Mouse (Mus musculus): Measurements from ENCODE around the gene Dnttip2.
"Not testable (repeated sequence)": the region's sequence is repeated elsewhere in the genome, so short reads cannot be mapped to it uniquely, and the experiment has no call there.

Dnttip2 gene

DNA sequence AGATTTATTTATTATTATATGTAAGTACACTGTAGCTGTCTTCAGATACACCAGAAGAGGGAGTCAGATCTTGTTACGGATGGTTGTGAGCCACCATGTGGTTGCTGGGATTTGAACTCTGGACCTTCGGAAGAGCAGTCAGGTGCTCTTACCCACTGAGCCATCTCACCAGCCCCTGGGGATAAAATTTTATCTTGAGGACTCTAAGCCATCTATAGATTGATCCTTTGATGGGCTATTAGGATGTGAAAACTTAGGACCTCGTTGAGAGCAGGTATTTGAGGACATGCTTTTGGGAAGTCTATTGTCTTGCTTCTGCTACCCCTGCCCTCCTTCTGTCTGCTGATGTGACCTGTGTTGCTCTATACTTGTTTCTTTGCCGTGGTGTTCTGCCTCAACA lies 15.2 kb downstream of the Dnttip2 start:
- not testable (repeated sequence) for DNase-seq (ENCODE audit: low read depth, low spot score)

DNA sequence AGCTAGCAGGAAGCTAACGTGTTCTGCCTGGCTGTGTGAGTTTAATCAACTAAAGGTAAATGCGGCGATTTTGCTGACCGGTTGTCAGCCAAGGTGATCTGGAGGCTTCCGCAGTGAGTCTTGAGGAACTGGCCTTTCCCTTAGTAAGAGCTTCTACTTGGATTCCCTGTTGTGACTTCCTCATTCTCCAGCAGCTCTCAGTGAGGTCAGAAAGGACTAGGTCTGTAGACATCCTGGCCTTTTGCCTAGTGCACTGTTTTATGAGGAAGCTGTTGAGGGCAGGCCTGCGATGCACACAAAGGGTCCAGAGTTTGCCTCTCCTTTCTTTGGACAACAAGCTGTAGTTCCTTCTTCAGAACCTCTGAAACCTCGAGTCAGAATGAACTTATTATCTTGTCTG lies 16.5 kb downstream of the Dnttip2 start:
- no peak for DNase-seq (ENCODE audit: low read depth, low spot score)

DNA sequence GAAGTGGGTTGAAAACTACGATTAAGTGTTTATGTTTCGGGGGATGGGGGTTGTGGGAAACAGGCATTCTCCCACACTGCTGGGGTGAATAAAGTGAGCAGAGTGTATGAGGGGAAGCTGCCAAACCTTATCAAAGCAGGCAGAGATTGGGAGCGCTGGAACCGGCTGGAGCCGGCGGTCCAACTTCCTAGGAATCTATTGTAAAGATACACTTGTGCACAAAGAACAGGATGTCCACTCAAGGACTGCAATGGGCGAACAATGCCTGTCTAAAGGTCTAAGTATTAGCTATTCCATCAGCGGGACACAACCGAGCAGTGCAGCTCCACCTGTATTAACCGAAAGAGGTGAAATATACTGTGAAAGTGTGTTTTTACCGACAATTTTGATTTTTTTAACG lies 17.6 kb downstream of the Dnttip2 start:
- DNase-seq (ENCODE audit: low read depth, low spot score), result no peak

DNA sequence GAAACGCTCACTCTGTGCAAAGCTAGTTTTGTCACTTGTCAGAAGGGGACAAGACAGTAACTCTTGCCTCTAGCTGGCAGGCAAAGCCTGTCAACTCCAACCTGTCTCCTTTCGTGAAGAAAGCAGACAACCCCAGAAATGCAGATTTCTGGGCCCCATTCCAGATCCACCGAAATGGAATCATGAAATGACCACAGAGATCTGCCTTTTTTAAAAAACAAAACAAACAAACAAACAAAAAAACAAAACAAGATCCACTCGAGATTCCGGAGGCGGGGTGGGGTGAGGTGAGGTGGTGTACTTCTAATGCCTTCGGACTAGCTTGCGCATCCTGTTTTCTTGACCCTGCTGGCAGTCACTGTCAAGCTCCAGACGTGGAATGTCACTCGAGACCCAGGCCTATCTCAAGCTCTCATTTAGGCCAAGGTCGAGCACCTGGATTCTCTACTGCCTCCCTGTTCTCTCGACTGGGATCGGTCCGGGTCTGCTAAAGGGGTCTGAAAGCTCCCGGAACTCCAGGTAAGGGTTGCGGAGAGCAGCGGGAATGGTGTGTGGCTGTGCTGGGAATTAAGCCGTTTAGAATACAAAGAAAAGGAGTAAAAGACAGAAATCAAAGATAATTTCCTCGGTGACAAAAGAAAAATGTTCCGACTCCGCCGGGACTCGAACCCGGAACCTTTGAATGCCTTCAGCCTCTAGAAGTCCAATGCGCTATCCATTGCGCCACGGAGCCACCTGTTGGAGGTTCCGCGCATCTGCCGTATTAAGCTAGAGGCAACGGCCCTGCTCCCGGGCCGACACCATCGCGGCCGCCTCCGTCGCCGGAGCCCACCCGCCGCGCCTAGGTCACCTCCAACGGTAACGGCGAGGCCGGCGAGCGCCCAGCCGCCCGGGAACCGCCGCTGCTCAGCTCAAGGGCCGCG lies 18.4 kb downstream of the Dnttip2 start:
- peak; percentile 94 for DNase-seq (ENCODE audit: low read depth, low spot score)

DNA sequence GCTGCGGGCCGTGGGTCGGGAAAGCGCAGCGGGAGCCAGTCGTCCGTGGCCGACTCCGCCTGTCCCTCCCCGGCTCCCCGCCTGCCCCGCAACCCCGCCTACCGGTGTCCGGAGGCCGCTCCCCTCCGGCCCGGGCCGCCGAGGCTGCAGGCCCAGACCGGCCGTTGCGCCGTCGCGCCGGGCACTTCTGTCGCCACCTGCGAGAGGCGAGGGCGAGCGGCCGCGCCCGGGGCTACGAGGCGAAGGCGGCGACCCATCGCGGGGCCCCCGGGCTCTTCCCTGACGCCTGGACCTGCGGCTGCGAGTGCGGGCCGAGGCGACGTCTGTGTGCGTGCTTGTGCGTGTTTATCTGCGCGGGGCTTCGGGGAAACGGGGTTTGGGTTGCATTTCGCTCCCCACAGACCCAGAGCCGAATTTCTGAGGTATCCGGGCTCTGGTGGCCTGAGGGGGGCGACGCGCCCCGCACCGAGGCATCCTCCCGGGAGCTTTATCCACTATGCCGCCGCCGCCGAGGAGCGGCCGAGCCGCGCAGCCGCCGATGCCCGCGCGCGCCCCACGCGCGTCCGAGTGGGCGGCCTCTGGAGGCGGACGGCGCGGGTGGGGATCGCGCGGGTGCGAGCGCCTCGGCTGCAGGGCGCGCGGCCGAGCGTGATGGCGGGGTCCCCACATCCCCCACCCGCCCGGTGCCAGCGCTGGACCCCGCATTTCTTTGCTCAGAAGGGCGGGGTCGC lies 19.2 kb downstream of the Dnttip2 start:
- no peak for DNase-seq (ENCODE audit: low read depth, low spot score)

DNA sequence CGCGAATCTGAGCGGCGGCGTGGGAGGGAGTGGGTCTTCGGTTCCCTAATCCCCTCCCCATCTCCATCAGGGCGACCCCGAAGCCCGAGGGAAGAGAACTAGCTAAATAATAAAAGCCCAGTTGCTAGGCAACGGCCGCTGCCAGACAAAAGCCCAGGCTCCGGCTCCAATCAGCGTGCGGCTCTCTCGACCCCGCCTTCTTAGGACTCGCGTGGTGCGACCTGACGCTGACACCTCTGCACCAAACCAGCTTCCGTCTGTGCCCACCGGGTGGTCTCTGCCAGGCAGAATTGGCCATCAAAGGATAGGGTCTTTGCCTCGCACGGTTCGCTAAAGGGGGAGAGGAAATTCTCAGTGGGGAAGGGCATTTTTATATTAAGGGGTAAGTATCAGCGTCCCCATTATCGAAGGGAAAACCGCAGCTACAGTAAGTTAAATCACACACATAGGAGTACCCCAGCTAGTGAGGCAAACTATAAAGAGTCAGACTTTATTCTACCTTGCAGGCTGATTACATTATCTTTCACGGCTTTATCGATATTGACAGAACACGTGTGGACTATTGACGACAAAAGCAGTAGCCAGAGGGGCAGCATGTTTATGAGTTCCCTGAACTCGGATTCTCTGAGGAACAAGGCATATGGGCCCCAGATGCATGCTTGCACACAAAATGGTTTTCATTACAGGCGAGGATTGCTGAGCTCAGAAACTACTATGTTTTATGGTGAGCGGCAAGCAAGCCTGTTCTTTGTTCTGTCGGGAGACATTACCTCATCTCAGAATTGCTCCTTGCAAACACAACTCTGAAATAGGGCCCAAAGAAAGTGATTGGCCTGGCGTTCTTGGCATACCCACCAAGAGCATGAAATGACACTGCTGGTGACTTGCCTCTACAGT lies 20.0 kb downstream of the Dnttip2 start, which contains the start of gene Bcar3:
Bcar3 (plus strand) TSS at position 183 of the 897 bp plus-strand sequence.
- peak; percentile 97 for DNase-seq (ENCODE audit: low read depth, low spot score)

DNA sequence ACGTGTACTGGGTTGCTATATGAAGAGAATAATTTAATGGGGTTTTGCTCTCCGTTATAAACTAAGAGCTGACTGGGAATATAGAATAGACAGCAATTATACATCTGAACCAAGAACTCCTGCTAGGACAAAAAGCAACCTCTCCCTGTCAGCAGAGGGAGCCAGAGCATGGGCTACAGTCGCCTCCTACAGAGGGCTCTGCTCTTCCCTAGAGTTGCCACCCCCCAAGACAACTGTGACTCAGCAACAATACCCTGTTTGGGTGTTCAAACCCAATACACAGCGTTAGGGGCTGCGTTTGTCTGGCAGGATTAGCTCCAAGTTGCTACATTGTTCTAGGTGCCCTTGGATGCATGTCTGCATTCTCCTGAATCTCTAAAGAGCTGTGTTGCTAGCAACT lies 21.3 kb downstream of the Dnttip2 start:
- peak; percentile 94 for DNase-seq (ENCODE audit: low read depth, low spot score)

DNA sequence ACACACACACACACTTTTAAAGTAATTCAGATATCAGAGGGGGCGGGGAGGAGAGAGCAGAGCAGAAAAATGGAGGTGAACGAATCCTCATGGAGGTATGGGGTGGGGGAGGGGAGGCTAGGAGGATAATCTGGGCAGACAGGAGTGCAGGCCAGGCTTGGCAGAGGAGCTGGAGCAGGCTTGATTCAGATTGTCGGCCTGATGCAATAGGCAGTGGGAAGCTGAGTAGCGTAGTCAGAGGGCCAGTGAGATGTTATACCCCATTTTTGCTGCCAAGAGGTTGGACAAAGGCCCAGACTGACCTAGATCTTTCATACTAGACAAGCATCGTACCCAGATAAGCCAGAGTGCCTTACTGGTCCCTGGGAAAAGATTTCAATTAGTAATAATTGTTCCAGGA lies 22.8 kb downstream of the Dnttip2 start:
- DNase-seq (ENCODE audit: low read depth, low spot score), result peak; percentile 86

DNA sequence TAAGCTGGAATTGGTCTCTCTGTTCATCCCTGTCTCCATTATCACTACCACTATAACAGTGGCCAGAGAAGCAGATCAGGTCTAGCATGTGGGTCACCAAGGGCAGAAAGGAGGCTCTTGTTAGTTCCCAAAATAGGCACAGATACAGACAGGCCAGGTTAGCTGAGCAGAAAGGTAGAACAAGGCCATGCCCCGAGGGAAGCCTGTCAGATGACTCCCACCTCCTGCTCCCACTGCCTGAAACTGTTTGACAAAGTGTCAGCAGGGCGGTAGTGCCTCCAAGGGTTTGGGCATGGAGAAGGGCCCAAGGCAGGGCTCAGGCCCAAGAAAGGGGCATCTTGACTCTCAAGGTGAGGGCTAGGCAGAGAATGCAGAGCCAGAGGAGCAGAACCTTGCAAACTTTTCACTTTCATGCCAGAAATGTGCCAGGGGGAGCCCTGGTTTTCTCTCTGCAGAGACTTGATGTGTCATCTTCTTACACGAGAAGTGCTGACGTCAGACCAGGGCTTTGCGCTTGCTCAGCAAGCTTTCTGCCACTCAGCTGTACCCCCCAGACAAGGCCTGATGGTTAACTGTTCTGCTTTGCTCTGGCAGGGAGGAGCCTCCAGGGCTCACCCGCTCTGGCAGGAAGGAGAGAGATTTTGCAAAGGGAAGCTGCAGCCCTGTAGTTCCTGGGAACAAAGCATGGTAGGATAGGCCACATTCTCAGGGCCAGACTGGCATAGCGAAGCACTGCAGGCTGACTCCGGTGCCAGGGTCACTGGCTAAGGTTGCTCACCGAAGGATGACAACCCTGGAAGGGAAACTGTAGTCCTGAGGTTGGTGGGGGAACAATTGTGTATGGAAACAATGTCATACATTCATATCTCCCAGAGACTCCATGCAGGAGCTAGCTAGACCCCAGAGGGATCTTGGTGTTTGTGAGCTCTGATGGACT lies 27.1 kb downstream of the Dnttip2 start:
- peak; percentile 53 for DNase-seq (ENCODE audit: low read depth, low spot score)

DNA sequence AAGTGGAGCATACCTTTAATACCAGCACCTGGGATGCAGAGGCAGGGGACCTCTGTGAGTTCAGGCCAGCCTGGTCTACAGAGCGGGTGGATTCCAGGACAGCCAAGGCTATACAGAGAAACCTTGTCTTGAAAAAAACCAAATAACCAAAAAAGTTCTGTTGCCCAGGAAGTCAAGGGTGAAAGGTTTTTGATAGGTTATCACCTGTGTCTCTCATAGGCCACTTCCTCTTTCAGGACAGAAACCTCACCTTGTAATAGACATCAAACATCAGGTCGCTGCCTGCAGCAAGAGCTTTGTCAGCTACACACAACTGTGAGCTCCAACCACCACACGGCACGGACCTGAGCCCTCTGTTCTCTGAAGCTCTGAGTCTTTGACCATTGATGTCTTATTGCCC lies 30.4 kb downstream of the Dnttip2 start:
- no peak for DNase-seq (ENCODE audit: low read depth, low spot score)

DNA sequence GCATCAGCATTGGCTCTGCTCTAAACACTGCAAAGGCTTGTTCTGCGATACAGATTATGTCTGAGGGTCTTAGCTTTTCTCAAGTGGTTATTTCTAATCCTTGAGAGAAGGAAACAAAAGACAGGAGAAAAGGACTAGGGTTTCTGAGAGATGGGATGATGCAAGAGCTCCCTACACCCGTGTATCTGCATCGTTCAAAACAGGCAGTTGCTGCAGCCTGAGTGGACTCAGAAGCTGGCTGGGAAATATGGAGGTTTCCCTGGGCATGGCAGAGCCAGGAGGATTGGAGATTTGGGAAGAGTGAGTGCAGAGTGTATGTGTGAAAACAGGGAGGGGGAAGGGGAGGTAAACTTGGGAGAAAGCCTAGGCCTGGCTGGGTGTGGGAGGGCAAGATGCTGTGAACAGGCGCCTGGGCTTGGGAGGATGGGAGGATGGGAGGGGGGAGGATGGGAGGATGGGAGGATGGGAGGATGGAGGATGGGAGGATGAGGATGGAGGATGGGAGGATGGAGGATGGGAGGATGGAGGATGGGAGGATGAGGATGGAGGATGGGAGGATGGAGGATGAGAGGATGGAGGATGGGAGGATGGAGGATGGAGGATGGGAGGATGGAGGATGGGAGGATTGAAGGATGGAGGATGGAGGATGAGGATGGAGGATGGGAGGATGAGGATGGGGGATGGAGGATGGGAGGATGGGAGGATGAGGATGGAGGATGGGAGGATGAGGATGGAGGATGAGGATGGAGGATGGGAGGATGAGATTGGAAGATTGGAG lies 33.9 kb downstream of the Dnttip2 start:
- DNase-seq (ENCODE audit: low read depth, low spot score), result peak; percentile 54

DNA sequence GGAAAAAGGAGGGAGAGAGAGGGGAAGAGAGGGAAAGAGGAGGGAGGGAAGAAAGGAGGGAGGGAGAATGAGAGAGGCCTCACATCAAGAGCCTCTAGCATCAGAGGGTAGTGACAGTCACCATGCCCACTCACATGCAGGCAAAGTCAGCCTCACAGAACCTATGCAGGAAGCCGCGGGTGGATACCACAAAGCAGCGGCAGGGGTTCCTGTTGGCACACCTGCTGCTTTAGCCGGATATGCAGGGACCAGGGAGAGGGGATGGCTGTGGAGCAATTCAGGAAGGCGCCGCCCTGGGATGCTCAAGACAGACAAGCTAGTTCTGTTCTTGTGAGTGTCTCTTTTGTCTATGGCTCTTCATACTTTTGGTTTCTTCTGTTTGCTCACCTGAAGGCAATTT lies 34.8 kb downstream of the Dnttip2 start:
- DNase-seq (ENCODE audit: low read depth, low spot score), result no peak

DNA sequence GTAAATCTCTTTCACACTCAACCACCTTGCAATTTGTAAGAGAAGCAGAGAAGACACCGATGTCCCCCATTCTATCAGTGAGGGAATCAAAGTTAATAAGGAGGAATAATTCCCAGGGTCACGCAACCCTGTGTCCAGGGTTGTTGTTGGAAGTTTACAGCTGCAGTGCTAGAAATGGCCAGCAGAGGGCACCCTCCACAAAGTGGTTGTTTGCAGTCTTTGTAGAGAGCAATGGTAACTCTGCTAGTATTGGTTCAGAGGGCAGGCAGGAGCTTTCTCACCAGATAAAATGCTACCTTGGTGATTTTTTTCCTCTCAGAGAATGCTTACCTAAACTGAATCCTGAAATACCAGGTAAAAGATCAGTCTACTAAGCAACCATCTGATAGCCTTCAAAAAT lies 37.9 kb downstream of the Dnttip2 start:
- peak; percentile 94 for DNase-seq (ENCODE audit: low read depth, low spot score)

DNA sequence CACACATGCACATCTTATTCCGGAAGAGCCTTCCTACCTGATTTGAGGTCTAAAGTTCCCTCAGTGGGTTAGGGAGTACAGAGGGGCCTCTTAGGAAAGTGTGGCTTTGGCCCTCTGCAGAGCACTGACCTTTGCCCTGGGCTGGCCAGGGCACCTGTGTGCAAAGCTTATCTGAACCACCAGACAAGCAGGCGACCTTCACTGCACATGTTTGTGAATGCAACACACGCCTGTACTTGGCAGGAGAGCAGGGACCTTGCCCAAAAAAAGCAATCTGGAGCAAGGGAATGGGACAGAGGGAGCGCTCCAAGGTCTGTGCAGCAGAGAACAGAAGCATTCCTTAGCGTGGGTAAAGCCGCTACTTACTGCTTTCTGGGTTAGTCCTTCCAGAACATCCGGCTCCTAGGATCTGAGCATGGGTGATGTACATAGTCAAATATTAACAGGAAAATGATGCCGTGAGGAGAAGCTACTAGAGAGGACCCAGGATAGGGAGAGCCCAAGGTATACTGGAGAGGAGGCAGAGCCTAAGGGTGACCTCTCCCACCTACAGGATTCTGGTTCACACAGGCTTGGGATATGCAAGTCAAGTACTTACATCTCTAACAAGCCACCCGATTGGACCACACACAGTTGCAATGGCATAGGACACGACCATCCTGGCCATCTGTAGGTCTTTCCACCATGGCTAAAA lies 38.9 kb downstream of the Dnttip2 start:
- DNase-seq (ENCODE audit: low read depth, low spot score), result no peak

DNA sequence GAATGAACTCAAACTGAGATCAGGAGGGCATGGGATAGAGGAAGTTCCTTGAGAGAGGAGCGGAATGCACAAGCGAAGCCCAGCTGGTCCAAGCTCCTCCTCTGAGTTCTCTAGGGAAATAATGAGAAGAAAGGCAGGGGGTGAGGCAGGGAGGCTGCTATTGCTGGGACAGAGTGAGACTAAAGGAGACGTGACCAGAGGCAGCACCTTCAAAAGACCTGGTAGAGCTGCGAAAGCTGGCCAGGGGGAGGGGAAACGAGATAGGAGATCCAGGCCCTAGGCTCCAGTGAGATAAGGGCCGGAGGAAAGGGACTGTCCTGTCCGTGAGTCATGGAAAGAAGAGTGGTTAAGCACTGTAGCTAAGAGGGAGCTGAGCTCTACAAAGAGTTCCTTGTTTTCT lies 39.7 kb downstream of the Dnttip2 start:
- no peak for DNase-seq (ENCODE audit: low read depth, low spot score)

DNA sequence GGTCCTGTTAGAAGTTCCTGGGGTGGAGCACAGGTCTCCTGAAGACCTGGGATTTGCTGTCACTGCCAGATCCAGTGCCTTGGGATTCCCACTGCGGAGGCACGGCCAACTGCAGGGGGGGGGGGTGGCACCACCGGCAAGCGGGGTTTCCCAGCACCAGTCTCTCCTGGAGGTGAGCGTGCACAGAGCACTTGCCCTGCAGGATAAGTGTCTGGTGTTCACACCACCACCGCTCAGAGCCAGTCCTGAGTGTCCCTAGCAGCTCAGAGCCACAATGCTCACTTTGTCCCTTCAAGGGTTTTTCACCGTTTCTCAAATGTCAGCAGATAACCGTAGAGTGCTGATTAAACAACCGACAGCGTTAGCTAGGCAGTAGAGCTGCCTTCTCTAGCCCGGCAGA lies 42.4 kb downstream of the Dnttip2 start:
- no peak for DNase-seq (ENCODE audit: low read depth, low spot score)

DNA sequence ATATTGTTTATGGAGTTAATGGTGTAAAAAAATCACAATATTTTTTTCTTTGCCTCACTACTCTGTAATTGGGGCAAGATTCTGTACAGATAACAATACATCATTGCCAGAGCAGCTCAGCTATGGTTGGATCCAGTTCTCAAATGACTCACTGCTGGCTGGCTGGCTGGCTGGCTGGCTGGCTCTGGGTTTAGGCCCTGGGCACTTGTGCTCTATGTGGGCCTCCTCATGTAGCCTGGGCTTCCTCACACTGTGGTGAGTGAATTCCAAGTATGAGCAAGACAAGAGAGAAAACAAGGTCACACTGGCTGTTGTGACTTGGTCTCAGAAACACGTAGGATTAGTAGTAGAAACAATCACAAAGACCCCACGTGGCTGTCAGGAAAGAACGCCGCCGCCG lies 43.2 kb downstream of the Dnttip2 start:
- DNase-seq (ENCODE audit: low read depth, low spot score), result peak; percentile 83

DNA sequence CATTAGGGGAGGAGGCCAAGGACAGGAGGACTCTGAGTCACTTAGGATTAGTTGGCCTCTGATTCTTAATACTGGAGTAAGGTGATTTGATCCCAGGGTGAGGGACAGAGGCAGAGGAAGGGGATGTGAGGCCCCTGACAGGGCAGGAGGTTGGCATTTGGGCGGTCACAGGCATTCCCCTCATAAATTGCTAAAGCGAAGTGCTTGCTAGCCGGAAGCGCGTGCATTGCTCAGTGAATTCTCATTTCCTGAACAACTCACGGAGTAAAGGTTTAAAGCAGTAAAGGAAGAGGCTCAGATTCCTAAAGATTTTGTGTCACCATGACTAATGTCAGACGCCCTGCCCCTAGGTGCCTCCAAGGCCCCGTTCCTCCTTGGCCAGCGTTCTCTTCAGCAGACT lies 48.0 kb downstream of the Dnttip2 start:
- DNase-seq (ENCODE audit: low read depth, low spot score), result peak; percentile 77

DNA sequence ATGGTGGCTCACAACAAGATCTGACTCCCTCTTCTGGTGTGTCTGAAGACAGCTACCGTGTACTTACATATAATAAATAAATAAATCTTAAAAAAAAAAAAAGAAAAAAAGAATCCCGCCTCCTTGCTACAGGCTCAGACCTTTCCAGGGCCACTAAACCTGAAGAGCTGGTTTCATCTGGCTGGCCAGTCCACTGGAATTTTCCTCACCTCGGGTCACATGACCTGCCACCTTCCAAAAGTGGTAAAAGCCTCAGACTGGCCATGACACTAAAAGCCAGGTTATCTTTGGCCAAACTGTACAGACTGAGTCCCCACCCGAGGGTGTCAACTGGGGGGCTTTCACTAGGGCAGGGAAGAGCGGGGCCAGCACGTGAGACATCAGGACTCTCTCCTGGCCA lies 49.7 kb downstream of the Dnttip2 start:
- DNase-seq (ENCODE audit: low read depth, low spot score), result no peak
